Mouse (Mus musculus) lung, postnatal 4 days (tissue): Measurements from ENCODE around the gene Eif2ak1.
"Not testable (repeated sequence)": the region's sequence is repeated elsewhere in the genome, so short reads cannot be mapped to it uniquely, and the experiment has no call there.

Source experiments
- DNase-seq, 2 experiments: peaks; one replicate each; pipeline ENCODE4 v3.0.0; 2021

Gene Eif2ak1

DNA sequence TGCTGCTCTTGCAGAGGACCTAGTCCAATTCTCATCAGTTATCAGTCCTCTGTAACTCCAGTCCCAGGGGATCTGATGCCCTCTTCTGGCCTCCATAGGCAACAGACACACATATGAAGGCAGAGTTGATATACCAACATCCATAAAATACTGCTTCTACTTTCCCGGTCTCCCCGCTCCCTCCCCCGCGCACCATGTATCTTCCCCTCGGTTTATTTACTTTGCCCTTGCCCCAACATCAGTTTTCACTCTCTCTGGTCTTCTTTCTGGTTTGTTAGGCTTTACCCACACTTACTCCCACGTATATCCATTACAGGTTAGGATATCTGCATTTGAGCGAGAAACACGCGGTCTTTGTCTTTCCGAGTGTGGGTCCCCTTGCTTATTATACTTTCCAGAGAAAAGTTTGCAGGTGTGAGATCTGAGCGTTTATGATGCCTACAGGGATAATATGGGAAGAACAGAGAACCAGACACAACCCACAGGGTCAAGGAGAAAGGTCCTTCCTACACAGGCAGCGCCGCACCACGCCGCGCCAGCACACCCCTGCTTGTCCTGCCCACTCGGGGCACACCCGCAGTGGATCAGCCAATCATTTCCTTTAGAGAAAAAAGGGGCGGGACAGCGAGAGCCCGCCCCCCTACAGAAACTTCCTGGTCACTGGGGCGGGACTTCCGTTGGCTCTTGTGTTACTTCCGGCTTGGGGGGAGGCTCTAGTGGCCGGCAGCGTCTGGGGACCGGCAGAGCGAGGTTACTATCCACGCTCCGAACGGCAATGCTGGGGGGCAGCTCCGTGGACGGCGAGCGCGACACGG is at the start of gene Eif2ak1:
Eif2ak1 (plus strand) TSS at position 673 of the 815 bp plus-strand sequence.
- DNase-seq = peak; percentile 94

DNA sequence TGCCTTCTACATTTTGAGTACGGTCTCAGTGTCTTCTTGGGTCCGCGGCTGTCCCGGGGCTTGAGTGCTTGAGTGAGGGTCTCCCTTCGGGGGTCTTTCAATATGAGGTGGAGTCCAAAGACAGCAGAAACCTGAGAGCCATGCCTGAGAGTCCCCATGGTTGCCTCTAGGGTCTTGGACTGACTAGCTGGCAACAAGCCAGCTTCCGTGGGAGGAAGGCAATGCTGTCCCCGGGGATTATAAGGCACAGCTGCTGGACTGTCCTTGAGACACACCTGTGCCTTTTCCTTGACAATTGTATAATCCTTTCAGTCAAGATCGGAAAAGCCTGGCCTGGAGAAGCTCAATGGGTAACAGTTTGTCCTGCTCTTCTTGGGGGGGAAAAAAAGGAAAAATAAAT is 35.6 kb upstream of the Eif2ak1 start:
- no peak for DNase-seq

DNA sequence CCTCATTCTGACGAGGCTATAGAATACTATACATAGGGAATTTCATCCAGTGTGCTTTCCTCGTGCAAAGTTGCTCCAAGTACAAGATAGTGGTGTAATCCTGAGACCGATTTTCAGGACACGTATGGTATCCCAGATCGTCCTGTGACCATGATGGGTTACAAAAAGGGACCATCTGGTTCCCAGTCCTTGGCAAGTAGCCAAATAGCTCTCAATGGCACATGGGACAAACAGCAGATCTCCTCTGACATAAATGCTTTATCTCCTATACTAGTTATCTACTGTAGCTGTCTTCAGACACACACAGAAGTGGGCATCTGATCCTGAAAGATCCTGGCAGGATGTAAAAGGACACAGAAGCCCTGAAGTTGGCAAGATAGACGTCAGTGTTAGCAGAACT is 32.2 kb upstream of the Eif2ak1 start:
- no peak for DNase-seq

DNA sequence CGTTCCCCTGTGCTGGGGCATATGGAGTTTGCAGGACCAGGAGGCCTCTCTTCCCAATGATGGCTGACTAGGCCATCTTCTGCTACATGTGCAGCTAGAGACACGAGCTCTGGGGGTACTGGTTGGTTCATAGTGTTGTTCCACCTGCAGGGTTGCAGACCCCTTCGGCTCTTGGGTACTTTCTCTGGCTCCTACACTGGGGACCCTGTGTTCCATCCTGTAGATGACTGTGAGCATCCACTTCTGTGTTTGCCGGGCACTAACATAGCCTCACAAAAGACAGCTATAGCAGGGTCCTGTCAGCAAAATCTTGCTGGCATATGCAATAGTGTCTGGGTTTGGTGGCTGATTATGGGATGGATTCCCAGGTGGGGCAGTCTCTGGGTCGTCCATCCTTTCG is 16.4 kb upstream of the Eif2ak1 start:
- DNase-seq = not testable (repeated sequence)

DNA sequence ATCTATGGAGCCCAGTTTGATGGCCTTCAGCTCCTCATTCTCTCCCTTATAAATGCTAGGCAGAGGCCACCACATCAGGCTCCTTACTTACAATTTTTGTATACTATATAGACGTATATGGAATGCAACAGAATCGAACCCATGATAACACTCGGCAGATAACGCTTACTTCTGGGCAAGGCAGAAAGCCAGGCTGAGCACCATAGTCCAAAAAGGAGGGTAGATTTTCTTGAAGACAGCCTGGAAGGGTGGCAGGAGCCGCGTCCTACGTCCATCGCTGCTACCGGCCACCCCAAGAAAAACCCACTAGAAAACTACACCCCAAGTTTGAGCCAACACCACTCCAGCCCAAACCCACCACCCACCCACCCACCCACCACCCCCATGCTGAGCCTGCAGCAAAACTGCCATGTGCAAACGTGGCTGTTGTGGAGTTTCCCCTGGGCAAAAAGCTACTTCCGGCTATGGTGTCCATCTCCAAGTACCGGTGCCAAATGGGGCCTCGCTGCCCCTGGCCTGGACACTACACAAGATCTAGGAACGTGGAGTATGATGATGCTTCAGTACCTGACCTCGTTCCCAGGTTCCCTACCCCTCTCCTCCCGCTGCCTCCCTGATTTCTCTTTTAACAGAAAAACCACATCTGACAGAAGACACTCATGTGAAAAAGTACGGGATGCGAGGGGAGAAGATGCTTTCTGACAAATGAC is 13.4 kb upstream of the Eif2ak1 start:
- no peak for DNase-seq

DNA sequence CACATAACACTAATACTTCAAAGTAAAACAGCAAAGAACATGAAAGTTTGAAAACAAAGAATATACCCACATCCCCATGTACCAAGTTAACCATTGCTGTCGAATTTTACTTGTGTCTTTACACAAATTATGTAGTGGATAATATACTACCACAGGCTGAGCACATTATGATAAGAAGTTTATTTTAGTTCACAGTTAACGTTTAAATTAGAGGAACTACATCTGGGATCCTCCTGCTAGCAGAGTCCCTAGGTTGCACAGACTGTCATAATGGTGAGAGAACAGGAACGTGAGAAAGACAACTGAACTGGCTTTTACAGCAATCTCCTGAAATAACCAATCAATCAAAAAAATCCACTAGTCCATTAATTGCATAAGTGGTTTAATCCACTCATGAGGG is 10.3 kb upstream of the Eif2ak1 start:
- no peak for DNase-seq

DNA sequence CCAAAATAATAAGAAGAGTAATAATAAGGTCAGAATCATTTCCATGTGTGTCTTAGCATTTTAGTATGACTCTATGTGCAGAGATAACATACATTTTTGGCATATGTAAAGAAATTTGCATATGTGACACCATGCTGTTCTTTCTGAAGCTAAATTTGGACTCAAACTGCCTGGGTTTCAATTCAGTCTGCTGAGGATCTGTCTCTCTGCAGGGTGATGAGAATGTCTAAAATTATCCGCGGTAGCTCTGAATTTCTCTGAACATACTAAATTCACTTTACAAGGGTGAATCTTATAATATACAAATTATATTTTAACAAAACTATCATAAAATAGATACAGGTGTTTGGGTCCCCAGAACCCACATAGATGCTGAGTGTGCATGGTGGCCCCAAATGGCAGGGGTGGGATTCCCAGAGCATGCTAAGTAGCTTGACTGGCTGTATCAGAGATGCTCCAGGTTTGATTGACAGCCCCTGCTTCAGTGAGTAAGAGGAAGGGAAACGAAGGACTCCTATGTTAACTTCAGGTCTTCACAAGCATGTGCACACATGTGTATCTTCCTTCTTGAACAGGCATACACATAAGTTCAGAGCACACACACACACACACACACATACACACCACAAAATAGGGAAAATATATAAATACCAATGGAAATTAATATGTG is 8.0 kb upstream of the Eif2ak1 start:
- DNase-seq = no peak

DNA sequence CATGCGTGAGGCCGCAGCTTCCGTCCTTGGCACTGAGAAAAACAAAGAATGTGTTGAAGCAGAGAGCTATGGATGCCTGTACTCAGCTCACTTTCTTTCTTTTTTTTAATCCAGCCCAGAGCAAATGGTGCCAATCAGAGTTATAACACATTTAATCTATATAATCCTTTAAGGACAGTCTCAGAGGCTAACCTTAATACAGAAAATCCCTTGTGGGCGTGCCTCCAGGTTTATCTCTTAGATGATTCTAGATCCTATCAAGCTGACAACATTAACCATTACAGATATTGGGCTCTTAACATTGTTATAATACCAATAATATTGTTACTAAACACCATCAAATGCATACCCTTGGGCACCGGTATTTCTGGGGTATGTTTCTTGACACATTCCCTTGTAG is 5.9 kb upstream of the Eif2ak1 start:
- DNase-seq = no peak

DNA sequence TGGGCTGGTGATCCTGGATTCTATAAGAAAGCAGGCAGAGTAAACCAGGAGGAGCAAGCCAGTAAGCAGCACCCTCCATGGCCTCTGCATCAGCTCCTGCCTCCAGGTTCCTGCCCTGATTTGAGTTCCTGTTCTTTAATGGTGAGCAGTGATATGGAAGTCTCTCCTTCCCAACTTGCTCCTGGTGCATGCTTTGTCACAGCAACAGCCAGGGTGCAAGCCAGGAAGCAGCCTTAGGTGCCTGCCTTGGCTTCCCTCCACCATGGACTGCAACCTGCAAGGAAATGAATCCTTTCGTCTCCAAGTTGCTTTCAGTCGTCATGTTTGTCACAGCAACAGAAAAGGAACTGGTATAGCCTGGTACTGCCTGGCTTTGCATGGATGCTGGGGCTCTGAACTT is 3.0 kb upstream of the Eif2ak1 start:
- DNase-seq = no peak

DNA sequence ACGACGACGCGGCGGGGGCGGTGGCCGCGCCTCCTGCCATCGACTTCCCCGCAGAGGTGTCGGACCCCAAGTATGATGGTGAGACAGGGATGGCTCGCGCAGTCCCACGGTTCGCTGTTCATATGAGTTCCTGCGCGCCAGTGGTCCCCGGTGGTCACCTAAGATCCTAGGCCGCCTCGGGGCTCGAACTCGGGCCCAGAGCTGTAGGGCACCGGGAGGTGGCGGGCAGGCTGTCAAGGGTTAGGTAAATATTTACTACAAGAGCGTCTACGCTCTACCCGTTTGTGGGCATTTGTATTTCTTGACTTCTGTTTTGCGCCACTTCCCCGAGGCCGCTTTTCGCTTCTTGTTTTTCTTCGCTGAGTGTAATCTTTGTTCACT is 333 bp downstream of the Eif2ak1 start:
- DNase-seq = no peak

DNA sequence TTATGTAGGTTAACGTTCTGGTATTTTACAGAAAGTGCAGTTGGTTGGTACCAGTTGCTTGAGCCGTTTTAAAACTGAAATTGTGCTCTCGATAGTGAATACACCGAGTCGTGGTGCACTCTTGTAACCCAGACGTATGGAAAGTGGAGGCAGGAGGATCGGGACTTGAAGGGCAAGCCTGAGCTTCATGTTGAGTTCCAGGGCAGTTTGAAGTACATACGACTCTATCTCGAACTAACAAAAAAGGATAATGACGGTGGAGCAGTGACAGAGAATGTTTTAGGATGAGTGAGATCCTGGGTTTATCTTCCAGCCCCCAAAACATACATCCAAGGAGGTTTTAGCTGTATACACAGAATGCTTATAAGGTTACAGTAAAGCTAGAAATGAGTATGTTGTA is 873 bp downstream of the Eif2ak1 start:
- DNase-seq = no peak

DNA sequence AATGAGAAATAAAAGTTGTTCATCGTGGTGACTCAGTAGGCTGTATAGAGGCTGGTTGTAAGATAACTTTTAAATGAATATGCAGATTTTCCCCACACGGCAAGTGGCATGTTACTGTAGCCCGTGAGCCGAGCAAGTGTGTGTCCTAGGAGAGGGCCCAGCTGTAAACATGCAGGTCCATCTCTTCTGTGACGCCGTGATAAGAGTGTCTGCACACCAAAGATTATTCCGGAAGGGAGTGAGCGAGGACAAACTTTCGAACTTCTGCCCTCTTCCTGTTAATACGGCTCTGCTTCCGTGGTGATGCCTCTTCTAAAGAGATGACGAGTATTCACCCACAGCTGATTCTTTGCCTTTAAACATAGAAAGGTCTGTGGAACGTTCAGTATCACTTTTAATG is 1.4 kb downstream of the Eif2ak1 start:
- DNase-seq = no peak

DNA sequence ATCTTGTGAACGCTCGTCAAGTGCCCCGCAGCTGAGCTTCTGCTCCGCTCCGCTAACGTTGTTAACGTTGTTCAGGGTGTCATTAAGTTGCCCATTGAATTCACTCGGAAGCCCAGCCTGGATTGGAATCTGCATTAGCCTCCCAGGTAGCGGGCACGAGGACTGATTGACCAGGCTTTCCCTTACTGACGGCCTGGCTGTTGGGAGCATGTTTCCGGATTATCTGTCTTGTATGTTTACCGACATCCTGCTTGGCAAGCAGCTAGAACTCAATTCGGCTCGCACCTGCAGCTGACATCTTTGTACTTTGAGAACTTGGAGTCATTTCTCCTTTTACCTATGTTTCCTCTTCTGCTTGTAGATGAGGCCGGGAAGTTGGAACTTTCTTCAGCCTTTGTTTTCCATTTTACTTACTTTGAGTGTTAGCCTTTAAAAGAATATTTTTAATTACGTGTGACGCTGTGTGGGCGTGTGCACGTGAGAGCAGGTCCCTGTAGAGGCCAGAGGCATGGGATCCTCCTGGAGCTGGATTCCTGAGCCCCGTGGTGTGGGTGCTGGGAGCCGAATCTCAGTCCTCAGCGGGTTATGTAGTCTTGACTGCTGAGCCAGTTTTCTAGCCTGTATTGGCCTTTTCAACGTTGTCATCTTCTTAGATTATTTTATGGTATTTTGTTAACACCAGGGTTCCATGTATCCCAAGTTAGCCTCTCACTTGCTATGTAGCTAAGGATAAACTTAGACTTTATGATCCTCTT is 2.5 kb downstream of the Eif2ak1 start:
- DNase-seq = no peak

DNA sequence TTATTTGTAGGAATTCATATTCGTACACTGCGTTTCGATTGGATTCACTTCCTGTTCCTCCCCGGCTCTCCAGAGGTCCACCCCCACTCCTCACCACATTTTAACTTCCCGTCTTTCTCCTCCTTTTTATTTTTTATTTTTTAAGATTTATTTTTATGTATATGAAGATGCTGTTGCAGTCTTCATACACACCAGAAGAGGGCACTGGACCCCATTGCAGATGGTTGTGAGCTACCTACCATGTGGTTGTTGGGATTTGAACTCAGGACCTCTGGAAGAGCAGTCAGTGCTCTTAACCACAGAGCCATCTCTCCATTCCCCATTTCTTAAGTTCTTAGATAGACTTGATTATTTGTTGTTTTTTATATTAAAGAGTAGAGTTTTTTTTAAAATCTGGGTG is 3.2 kb downstream of the Eif2ak1 start:
- DNase-seq = no peak

DNA sequence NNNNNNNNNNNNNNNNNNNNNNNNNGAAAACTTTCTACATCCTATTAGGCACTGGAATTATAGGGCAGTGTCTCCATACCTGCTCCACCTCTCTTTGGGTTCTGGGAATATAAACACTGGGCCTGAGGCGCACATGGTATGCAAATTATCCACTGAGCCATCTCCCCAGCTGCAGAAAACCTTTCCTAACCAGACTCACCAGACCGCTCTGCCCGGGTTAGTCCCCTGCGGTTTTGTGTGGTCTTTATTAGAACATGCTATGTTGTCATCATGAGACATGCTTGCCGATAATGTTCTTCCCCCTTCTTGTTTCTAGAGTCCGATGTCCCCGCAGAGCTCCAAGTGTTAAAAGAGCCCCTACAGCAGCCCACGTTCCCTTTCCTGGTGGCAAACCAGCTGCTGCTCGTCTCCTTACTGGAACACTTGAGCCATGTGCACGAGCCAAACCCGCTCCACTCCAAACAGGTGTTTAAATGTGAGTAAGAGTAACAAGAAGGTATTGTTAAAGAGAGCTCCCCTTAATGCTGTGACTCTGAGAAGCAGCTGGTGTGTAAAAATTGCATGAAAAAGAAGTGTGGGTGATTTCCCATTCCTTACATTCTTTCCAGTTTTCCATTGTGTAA is 54.1 kb downstream of the Eif2ak1 start:
- no peak for DNase-seq

DNA sequence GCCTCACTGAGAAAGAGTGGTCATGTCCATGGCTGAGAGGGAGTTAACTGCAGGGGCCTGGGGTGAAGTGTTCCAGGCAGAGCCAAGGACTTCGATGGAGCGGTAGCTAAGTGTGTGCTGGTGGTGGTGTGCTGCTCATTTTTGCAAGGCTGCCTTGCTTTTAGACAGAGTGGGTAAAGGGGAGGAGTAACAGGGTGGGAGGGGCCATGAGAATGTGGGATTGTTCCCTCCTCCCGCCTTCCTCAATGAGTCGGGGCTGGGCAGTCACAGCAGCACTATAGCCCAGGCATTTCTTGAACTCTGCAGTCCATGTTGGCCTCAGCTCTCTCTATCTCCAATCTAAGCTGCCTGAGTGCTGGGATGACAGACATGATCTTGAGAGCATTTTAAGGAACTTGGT is 57.0 kb downstream of the Eif2ak1 start:
- DNase-seq = no peak

DNA sequence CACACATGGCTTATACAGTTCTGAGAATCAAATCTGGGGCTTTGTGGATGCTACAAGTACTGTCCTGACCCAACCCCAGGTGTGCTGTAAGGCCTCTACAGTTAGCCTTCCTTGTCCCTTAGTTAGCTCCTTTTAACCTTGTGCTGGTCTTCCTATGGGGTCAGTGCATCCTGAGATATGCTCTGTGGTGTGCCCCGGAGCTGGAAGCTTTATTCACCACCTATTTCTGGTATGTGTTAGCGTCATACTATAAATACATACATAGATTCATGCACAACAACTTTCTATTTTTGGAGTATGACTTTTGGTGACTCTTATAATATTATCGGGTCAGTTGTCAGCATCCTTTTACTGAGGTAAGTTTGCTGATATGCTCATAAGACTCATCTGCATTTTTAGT is 67.7 kb downstream of the Eif2ak1 start:
- DNase-seq = no peak

DNA sequence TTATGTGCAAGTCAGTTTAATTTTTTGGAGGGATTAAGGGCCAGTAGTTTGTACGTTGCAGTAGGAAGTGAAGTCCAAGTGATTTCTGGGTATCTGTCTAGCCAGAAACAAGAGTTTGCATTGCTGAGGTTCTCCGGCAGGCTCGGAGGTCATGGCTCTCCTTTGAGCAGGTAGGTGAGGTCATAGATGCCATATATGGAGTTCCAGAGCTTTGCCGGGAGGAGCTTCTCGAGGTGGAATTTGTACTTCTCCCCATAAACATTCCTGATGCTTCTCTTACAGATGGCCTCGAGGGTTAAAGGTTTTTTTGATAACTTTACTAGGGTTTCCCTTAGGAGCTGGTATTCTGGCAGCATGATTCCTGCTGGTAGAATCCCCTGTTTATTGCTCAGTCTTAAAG is 73.2 kb downstream of the Eif2ak1 start:
- no peak for DNase-seq

DNA sequence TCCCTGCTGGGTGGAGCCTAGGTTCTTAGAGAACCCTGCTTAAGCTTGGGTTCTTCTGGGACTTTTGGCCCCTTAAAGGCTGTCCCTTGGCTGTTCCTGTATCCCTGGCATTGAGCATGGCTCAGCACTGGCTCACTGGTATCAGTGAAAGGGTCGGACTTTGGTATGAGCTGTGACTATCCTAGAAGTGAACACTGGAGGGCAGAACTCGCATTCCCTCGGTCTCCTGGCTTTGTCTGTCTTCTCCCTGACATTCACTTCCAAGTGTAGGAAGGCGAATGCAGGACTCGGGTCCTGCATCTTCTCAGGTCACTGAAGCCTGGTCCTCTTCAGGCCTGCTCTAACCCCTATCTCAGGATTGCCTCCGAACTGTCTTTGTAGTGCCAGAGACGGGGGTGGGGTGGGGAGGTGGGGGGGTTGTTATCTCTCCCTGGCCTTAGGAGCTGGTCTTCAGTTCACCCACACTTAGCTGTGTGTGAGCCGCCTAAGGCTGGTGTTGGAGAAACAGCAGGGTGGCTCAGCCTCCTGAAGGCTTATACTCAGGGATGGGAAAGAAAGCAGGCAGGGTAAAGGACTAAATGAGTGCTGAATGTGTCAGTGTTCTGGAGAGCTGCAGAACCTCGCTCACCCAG is 74.8 kb downstream of the Eif2ak1 start:
- no peak for DNase-seq

DNA sequence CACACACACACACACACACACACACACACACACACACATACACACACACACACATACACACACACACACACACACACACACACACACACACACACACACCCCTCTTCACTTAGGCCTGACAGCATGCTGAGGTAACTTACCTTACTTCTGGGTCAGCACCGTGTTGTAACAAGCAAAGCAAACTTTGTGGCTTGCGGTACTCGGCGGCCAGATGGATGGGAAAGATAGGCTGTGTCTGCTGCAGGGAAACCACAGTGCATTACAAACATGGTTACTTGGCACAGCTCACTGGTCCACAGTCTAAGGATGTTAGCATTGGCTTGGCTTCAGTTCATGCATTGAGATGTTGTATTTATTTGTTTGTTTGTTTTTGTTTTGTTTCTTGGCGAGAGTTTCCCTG is 75.8 kb downstream of the Eif2ak1 start:
- no peak for DNase-seq

DNA sequence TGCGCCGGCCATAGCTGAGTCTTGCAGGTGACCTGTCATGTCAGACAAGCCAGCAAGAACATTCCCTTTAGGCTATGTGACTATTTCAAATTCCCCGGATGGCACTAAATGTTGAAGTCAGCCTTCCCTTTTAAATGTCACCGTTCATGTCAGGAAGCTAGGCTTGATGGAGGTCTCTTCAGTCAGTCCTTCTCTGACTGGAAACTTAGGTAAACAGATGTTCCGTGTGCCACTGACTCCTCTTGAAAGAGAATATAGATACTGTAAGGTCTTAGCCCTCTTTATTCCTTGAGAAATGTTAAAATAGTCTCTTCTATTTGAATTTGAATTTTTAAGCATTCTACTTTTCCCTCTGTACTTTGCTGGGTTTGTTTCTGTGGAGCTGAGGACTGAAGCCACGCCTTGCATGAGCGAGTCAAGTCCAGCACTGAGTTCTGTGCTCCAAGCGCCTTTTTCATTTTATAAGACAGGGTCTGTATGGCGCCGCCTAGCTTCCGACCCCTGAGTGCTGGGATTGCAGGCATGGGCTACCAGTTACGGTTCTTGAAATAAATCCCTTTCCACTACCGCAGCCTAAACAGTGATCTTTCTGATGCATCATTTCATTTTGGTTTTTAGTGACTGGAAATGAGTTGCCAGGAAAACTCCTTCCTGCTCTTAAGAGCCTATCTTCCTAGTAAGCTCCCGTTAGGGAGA is 80.2 kb downstream of the Eif2ak1 start, which contains the start of gene Ankrd61:
Ankrd61 (minus strand) TSS at position 51 of the 696 bp plus-strand sequence.
- no peak for DNase-seq

DNA sequence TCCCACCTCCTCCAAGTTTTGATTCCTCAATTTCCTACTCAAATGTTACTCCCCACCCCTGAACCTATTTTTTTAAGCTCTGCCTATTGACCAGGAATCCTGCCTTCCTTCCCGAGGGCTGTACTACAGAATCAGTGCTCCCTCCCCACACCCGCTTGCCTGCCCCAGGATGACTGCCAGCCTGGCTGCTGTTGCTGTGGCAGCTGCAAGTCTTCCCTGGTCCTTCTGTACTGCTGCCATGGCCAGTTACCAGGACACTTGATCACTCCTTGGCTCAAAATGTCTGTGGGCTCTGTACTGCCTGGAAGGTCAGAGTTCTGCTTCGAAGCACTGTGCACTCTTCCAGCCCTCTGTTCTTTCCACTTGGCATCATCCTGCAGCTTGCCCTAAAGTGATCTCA is 84.5 kb downstream of the Eif2ak1 start:
- DNase-seq = no peak
